Mouse (Mus musculus) left cerebral cortex, adult 8-10 months (tissue): ENCODE measurements around the gene Espnl. TPM values are rescaled to one million over a fixed set of nuclear protein-coding genes. Genes with fewer than 3 reads are reported as not detected.
A peak's percentile ranks its signal among the peaks of the same experiment; 100 is the strongest.

ENCODE experiments used
- DNase-seq, 2 experiments: peaks; one replicate each; pipeline ENCODE4 v3.0.0; 2022; ENCODE audit warnings: low spot score in 2 of 2
- total RNA-seq, 4 experiments: library from RNA; stranded (reverse); gene quantifications; 2 replicates each; pipeline ENCODE4 v1.2.4; 2022

Gene Espnl
- total RNA-seq, 4 experiments from 2014 or later = 0.37 to 0.72 (median 0.39) TPM

GRCm38 (mm10) chr1:91317656-91318055, 4.2 kb upstream of the Espnl start:
- DNase-seq = no peak

- no peak for DNase-seq
Observed at GRCm38 (mm10) chr1:91324646-91325045, 2.8 kb downstream of the Espnl start.

GRCm38 (mm10) chr1:91325488-91326042, 3.7 kb downstream of the Espnl start:
- DNase-seq = no peak

- DNase-seq = peak in 1 of 2 experiments; percentile 59
Observed at GRCm38 (mm10) chr1:91332102-91332501, 10.2 kb downstream of the Espnl start.

GRCm38 (mm10) chr1:91333582-91333981, 11.7 kb downstream of the Espnl start:
- DNase-seq = no peak

GRCm38 (mm10) chr1:91337355-91337754, 15.5 kb downstream of the Espnl start:
- no peak for DNase-seq

- no peak for DNase-seq
Observed at GRCm38 (mm10) chr1:91344001-91344400, 22.1 kb downstream of the Espnl start.

GRCm38 (mm10) chr1:91344921-91345685, 23.2 kb downstream of the Espnl start:
- no peak for DNase-seq

- peak in 1 of 2 experiments; percentile 37 for DNase-seq
Observed at GRCm38 (mm10) chr1:91346892-91347291, 25.0 kb downstream of the Espnl start.

GRCm38 (mm10) chr1:91350841-91351240, 29.0 kb downstream of the Espnl start, which contains the start of gene Klhl30:
Gene Klhl30, plus strand, starts transcription at chr1:91351016.
- no peak for DNase-seq

- DNase-seq = no peak
Observed at GRCm38 (mm10) chr1:91351249-91351648, 29.4 kb downstream of the Espnl start.

GRCm38 (mm10) chr1:91352277-91352676, 30.4 kb downstream of the Espnl start:
- no peak for DNase-seq

- DNase-seq = no peak
Observed at GRCm38 (mm10) chr1:91356105-91356504, 34.2 kb downstream of the Espnl start.

GRCm38 (mm10) chr1:91362113-91362512, 40.2 kb downstream of the Espnl start:
- no peak for DNase-seq

GRCm38 (mm10) chr1:91364822-91365644, 43.2 kb downstream of the Espnl start:
- DNase-seq = no peak

- DNase-seq = no peak
Observed at GRCm38 (mm10) chr1:91365816-91366214, 43.9 kb downstream of the Espnl start.

- no peak for DNase-seq
Observed at GRCm38 (mm10) chr1:91366215-91367108, 44.6 kb downstream of the Espnl start, which contains the start of gene Erfe. Gene Erfe, plus strand, starts transcription at chr1:91366430.

- DNase-seq = no peak
Observed at GRCm38 (mm10) chr1:91367295-91367694, 45.4 kb downstream of the Espnl start.

GRCm38 (mm10) chr1:91369408-91369807, 47.5 kb downstream of the Espnl start:
- DNase-seq = no peak

- DNase-seq = no peak
Observed at GRCm38 (mm10) chr1:91370055-91370454, 48.2 kb downstream of the Espnl start.

GRCm38 (mm10) chr1:91373414-91373835, 51.5 kb downstream of the Espnl start:
- DNase-seq = no peak
